In genomic region chr7:109438781-109439591, GRCm38 (mm10) we compare ENCODE assay signal across 8 mouse cellular contexts. TPM values are rescaled to one million over a fixed set of nuclear protein-coding genes. Genes with fewer than 3 reads are reported as not detected.
DNase-seq lines count a peak whose midpoint lies in the region; ATAC-seq and TF ChIP-seq lines count a peak whose summit lies in the region.

Stk33 (minus strand) TSS chr7:109439081.

- no peaks in the 10 kb centered on the region for H3K36me3 ChIP-seq in intestine, postnatal 0 days (ENCODE audit: control insufficient read depth, insufficient read depth)
- H3K36me3 ChIP-seq in liver, embryonic 16.5 days (ENCODE audit: control insufficient read depth, insufficient read depth), result no peaks in the 10 kb centered on the region
- H3K36me3 ChIP-seq in neural tube, embryonic 13.5 days, result no peaks in the 10 kb centered on the region

- H3K9ac ChIP-seq in intestine, postnatal 0 days (ENCODE audit: low read depth, low read length), result 0 out of 2 replicates have a peak within 1 kb of the TSS, but pooled peaks have one; percentile 5
- H3K9ac ChIP-seq in liver, embryonic 16.5 days (ENCODE audit: low read depth, low read length), result 0 out of 2 replicates have a peak within 1 kb of the TSS, but pooled peaks have one; percentile 27
- peak within 1 kb of the TSS; percentile 70 for H3K9ac ChIP-seq in neural tube, embryonic 13.5 days

- peak; percentile 61; the same call in 1 of the 2 replicates for ATAC-seq in intestine, postnatal 0 days
- no peak for ATAC-seq in liver, embryonic 16.5 days (ENCODE audit: low read depth)
- peak; percentile 84 for ATAC-seq in neural tube, embryonic 13.5 days (ENCODE audit: low read depth)

- H3K9me3 ChIP-seq in intestine, postnatal 0 days (ENCODE audit: control insufficient read depth), result no peaks in the 10 kb centered on the region
- no peaks in the 10 kb centered on the region for H3K9me3 ChIP-seq in liver, embryonic 16.5 days (replicated peaks; ENCODE audit: control insufficient read depth, low read length)
- H3K9me3 ChIP-seq in neural tube, embryonic 13.5 days, result no peaks in the 10 kb centered on the region

- peak; percentile 40 to 46 for DNase-seq in cerebellum, postnatal 25 days
- no peak for DNase-seq in cerebellum, adult 9-10 months
- DNase-seq in embryo, embryonic 11 days, result peak; percentile 91
- peak; percentile 96 for DNase-seq in heart, adult 11 months
- DNase-seq in spleen, postnatal 10 days (ENCODE audit: low spot score in 2 of 2), result no peak

- WGBS in intestine, postnatal 0 days, result under 1% methylated on average over 62 of the region's 62 CpGs
- 2% methylated on average over 62 of the region's 62 CpGs for WGBS in liver, embryonic 16.5 days (ENCODE audit: insufficient replicate concordance)
- WGBS in neural tube, embryonic 13.5 days, result under 1% methylated on average over 62 of the region's 62 CpGs

- peak within 1 kb of the TSS; percentile 87 for H3K4me2 ChIP-seq in intestine, postnatal 0 days (replicated peaks; ENCODE audit: low read depth)
- H3K4me2 ChIP-seq in liver, embryonic 16.5 days (ENCODE audit: low read depth, low read length), result peak within 1 kb of the TSS; percentile 62
- peak within 1 kb of the TSS; percentile 74 for H3K4me2 ChIP-seq in neural tube, embryonic 13.5 days

- TF ChIP-seq CTCF in intestine, postnatal 0 days (IDR thresholded peaks at IDR 0.05; ENCODE audit: low read depth), result no peak

- peaks cover 10% of the 10 kb centered on the region; the same call in 1 of the 2 replicates for H3K27me3 ChIP-seq in intestine, postnatal 0 days (replicated peaks; ENCODE audit: control insufficient read depth, insufficient read depth, low read length)
- H3K27me3 ChIP-seq in liver, embryonic 16.5 days (ENCODE audit: control insufficient read depth, insufficient read depth, low read depth, low read length), result peaks cover 24% of the 10 kb centered on the region
- no peaks in the 10 kb centered on the region; the same call in 1 of the 2 replicates for H3K27me3 ChIP-seq in neural tube, embryonic 13.5 days

- H3K27ac ChIP-seq in intestine, postnatal 0 days (ENCODE audit: low read depth, low read length), result no peak within 1 kb of the TSS
- H3K27ac ChIP-seq in liver, embryonic 16.5 days (ENCODE audit: low read length), result no peak within 1 kb of the TSS
- peak within 1 kb of the TSS; percentile 73 for H3K27ac ChIP-seq in neural tube, embryonic 13.5 days (replicated peaks)

- H3K4me1 ChIP-seq in intestine, postnatal 0 days (replicated peaks; ENCODE audit: control insufficient read depth, insufficient read depth, low read length), result peaks cover 8% of the 10 kb centered on the region; the same call in 1 of the 2 replicates
- H3K4me1 ChIP-seq in liver, embryonic 16.5 days (ENCODE audit: control insufficient read depth, low read depth, low read length), result no peaks in the 10 kb centered on the region; the same call in 1 of the 2 replicates
- peaks cover 29% of the 10 kb centered on the region for H3K4me1 ChIP-seq in neural tube, embryonic 13.5 days (replicated peaks)

- peak within 1 kb of the TSS; percentile 43 for H3K4me3 ChIP-seq in intestine, postnatal 0 days (ENCODE audit: low read depth, low read length)
- H3K4me3 ChIP-seq in liver, embryonic 16.5 days (ENCODE audit: low read depth, low read length), result peak within 1 kb of the TSS; percentile 41
- peak within 1 kb of the TSS; percentile 49 for H3K4me3 ChIP-seq in neural tube, embryonic 13.5 days

RNA-seq across cellular contexts. Expression of gene Stk33, which starts in this region (rescaled TPM):
- 0.21 and 0.46 TPM in 2 replicates for polyA plus RNA-seq in intestine, postnatal 0 days (2015; fragmentation: Nextera tagmentation; extraction: Ambion mirVana)
- not detected in 2 replicates for polyA plus RNA-seq in liver, embryonic 16.5 days (2015; fragmentation: Nextera tagmentation; extraction: Ambion mirVana)
- polyA plus RNA-seq in neural tube, embryonic 13.5 days (2015; fragmentation: Nextera tagmentation; extraction: Ambion mirVana), result 4.2 and 5.4 TPM in 2 replicates

Comparison
In these comparisons a context has a peak if more than half of its experiments do, and no peak if none do; other contexts are left out.
1. DNase-seq: peak in cerebellum, postnatal 25 days (2 of 2), embryo, embryonic 11 days (single experiment) and heart, adult 11 months (single experiment); none in cerebellum, adult 9-10 months (single experiment) and spleen, postnatal 10 days (0 of 2).
2. Peak in ATAC-seq, H3K4me3 ChIP-seq, H3K9ac ChIP-seq and H3K4me2 ChIP-seq in intestine, postnatal 0 days; RNA of the gene not detected or under 1 TPM.
3. H3K9ac ChIP-seq: peak in every context shown above with its lines; median percentile 70 in neural tube, embryonic 13.5 days; 27 in liver, embryonic 16.5 days; 5 in intestine, postnatal 0 days.
4. Peak in every context shown above with its lines, with median percentiles within 50 percentile points of each other: H3K4me2 ChIP-seq and H3K4me3 ChIP-seq.